Mouse (Mus musculus) ES-E14 (cell line): ENCODE data around the gene Col3a1.

ENCODE experiments used
- HCFC1 ChIP-seq: IDR thresholded peaks from 2 replicates; pipeline ENCODE4 v1.6.1; 2012; ENCODE audit warnings: low read length, inconsistent platforms, borderline replicate concordance; ENCODE audit not compliant: insufficient read depth
- MAFK ChIP-seq: IDR thresholded peaks from 2 replicates; pipeline ENCODE4 v1.6.1; 2014; ENCODE audit warnings: mild to moderate bottlenecking, low read depth, low read length, inconsistent platforms; ENCODE audit not compliant: insufficient read depth
- ZC3H11A ChIP-seq: IDR thresholded peaks from 2 replicates; pipeline ENCODE4 v1.6.1; 2012; ENCODE audit warnings: low read depth, mild to moderate bottlenecking, inconsistent platforms, low read length, borderline replicate concordance

- TF ChIP-seq ZC3H11A (no peak), HCFC1 (no peak), MAFK (peak; percentile 53; the same call in 1 of the 2 replicates)
Observed at GRCm38 (mm10) chr1:45290037-45290436, 21.3 kb upstream of the Col3a1 start.
